19 mouse cellular contexts compared by ENCODE assay signal in genomic region chr9:108057262-108057562, GRCm38 (mm10). TPM values are rescaled to one million over a fixed set of nuclear protein-coding genes. Genes with fewer than 3 reads are reported as not detected.
DNase-seq lines count a peak whose midpoint lies in the region; ATAC-seq and TF ChIP-seq lines count a peak whose summit lies in the region.
"Had no signal": no experiment of that assay in that cellular context is flagged by ENCODE, and none has a peak within 500 bp of the region (broad histone marks: within the 10 kb centered on the region; RNA-seq: fewer than 3 reads in every experiment).

No protein-coding gene starts in this region.

- H3K27ac ChIP-seq in liver, adult 2 months (replicated peaks; ENCODE audit: insufficient read depth, low read depth, low read length) = peak overlapping the region; percentile 61
- no peak overlapping the region for H3K27ac ChIP-seq in liver, embryonic 11.5 days (ENCODE audit: low read depth, low read length)
- no peak overlapping the region for H3K27ac ChIP-seq in stomach, postnatal 0 days (replicated peaks)
- H3K27ac ChIP-seq: forebrain, embryonic 10.5 days; liver, embryonic 13.5 days; stomach, embryonic 15.5 days had no signal

- ATAC-seq in liver, embryonic 11.5 days (replicated peaks; ENCODE audit: low FRiP score) = no peak
- no peak for ATAC-seq in stomach, postnatal 0 days (ENCODE audit: low FRiP score, low TSS enrichment)
- ATAC-seq: lung, postnatal 0 days had no signal

- H3K9ac ChIP-seq in liver, adult 2 months (ENCODE audit: low read depth, low read length) = no peak overlapping the region
- no peak overlapping the region for H3K9ac ChIP-seq in liver, embryonic 11.5 days (ENCODE audit: low read depth, low read length)
- H3K9ac ChIP-seq in stomach, postnatal 0 days (ENCODE audit: low read length) = no peak overlapping the region
- H3K9ac ChIP-seq: liver, embryonic 13.5 days; stomach, embryonic 15.5 days had no signal

- H3K9me3 ChIP-seq in liver, embryonic 11.5 days (ENCODE audit: control insufficient read depth, low read length) = no peaks in the 10 kb centered on the region
- no peaks in the 10 kb centered on the region for H3K9me3 ChIP-seq in stomach, postnatal 0 days (ENCODE audit: control insufficient read depth, low read length)
- H3K9me3 ChIP-seq: forebrain, embryonic 10.5 days; liver, embryonic 13.5 days; megakaryocyte, embryonic 14.5 days; stomach, embryonic 15.5 days had no signal

- no peak for TF ChIP-seq CTCF in liver, adult 2 months (IDR thresholded peaks at IDR 0.05; ENCODE audit: low read depth, low read length)
- no peak for TF ChIP-seq CTCF in stomach, postnatal 0 days (IDR thresholded peaks at IDR 0.05; ENCODE audit: low read depth)

- TF ChIP-seq EP300 in stomach, postnatal 0 days (optimal IDR thresholded peaks at IDR 0.05) = no peak

- peaks cover 5% of the 10 kb centered on the region; the same call in 1 of the 2 replicates for H3K36me3 ChIP-seq in liver, adult 2 months (ENCODE audit: control insufficient read depth, insufficient read depth, low read length)
- peaks cover 46% of the 10 kb centered on the region for H3K36me3 ChIP-seq in liver, embryonic 11.5 days (ENCODE audit: control insufficient read depth, insufficient read depth, low read length)
- peaks cover 16% of the 10 kb centered on the region for H3K36me3 ChIP-seq in stomach, postnatal 0 days (ENCODE audit: control insufficient read depth, insufficient read depth, low read length)

- no peaks in the 10 kb centered on the region for H3K79me2 ChIP-seq in liver, adult 2 months (ENCODE audit: control insufficient read depth, insufficient read depth, low read length)

- H3K27me3 ChIP-seq in liver, adult 2 months (ENCODE audit: control insufficient read depth, insufficient read depth, low read length) = no peaks in the 10 kb centered on the region
- no peaks in the 10 kb centered on the region for H3K27me3 ChIP-seq in liver, embryonic 11.5 days (replicated peaks; ENCODE audit: control insufficient read depth, insufficient read depth, low read length)
- no peaks in the 10 kb centered on the region for H3K27me3 ChIP-seq in stomach, postnatal 0 days (ENCODE audit: control insufficient read depth, insufficient read depth, low read length)
- H3K27me3 ChIP-seq: liver, embryonic 13.5 days; megakaryocyte, embryonic 14.5 days; stomach, embryonic 15.5 days had no signal

- H3K4me2 ChIP-seq in liver, embryonic 11.5 days = no peak overlapping the region
- no peak overlapping the region for H3K4me2 ChIP-seq in stomach, postnatal 0 days (replicated peaks; ENCODE audit: low read depth)
- H3K4me2 ChIP-seq: liver, embryonic 13.5 days; stomach, embryonic 15.5 days had no signal

- DNase-seq in cerebellum, postnatal 10 days = peak; percentile 5 to 11
- no peak for DNase-seq in cerebellum, adult 9-11 months
- DNase-seq in liver, adult 2 months (ENCODE audit: extremely low read depth, low read depth, low spot score) = peak; percentile 95
- DNase-seq in liver, embryonic 11.5 days (ENCODE audit: low spot score) = no peak
- peak; percentile 55 to 77 for DNase-seq in gastrocnemius, adult 8-10 months (ENCODE audit: low spot score in 2 of 2)
- peak; percentile 13 for DNase-seq in stomach, postnatal 0 days (ENCODE audit: low spot score)
- DNase-seq in frontal cortex, postnatal 14 days (ENCODE audit: low spot score in 2 of 2) = no peak
- no peak for DNase-seq in left cerebral cortex, adult 18-20 months (ENCODE audit: low spot score in 2 of 2)
- DNase-seq: kidney, adult 8-10 months; layer of hippocampus, postnatal 36 days; left cerebral cortex, postnatal 4 days; liver, embryonic 13.5 days; retina, postnatal 1 day had no signal

- no peak overlapping the region for H3K4me3 ChIP-seq in liver, adult 2 months (ENCODE audit: insufficient read depth, low read depth, low read length)
- no peak overlapping the region for H3K4me3 ChIP-seq in liver, embryonic 11.5 days (ENCODE audit: low read depth, low read length)
- no peak overlapping the region for H3K4me3 ChIP-seq in stomach, postnatal 0 days (ENCODE audit: low read depth, low read length)
- H3K4me3 ChIP-seq: forebrain, embryonic 10.5 days; liver, embryonic 13.5 days; megakaryocyte, embryonic 14.5 days; stomach, embryonic 15.5 days had no signal

- WGBS in liver, adult 2 months = 20% methylated on average over 5 of the region's 5 CpGs
- WGBS in liver, embryonic 11.5 days = 88% methylated on average over 5 of the region's 5 CpGs
- 90% methylated on average over 5 of the region's 5 CpGs for WGBS in stomach, postnatal 0 days

- H3K4me1 ChIP-seq in liver, adult 2 months (ENCODE audit: control insufficient read depth, insufficient read depth, low read length) = peaks cover 26% of the 10 kb centered on the region
- peaks cover 17% of the 10 kb centered on the region for H3K4me1 ChIP-seq in liver, embryonic 11.5 days (replicated peaks; ENCODE audit: control insufficient read depth, insufficient read depth, low read length)
- 0 out of 2 replicates have a peak, but pooled peaks cover 4% of the 10 kb centered on the region for H3K4me1 ChIP-seq in stomach, postnatal 0 days (replicated peaks; ENCODE audit: control insufficient read depth, insufficient read depth)

- TF ChIP-seq POLR2A in liver, adult 2 months (IDR thresholded peaks at IDR 0.05; ENCODE audit: extremely low read depth, insufficient read depth, low read length) = no peak

RNA-seq across cellular contexts. Expression of gene Amigo3, which starts 4.3 kb away (rescaled TPM):
- 0.37 and 0.47 TPM in 2 replicates for total RNA-seq in liver, adult 2 months (2014; rRNA removed)
- 1.2 and 2.8 TPM in 2 replicates for polyA plus RNA-seq in liver, adult 2 months (2012; rRNA removed)
- 2.3 TPM in 2 replicates for polyA plus RNA-seq in liver, embryonic 11.5 days (2014; fragmentation: Nextera tagmentation; extraction: Ambion mirVana)
- 1 to 10 TPM in 3 of 4 experiments, under 1 TPM in 1; 0.80 to 2.2 (median 1.5) TPM for total RNA-seq in gastrocnemius, adult 8-10 months (2022)
- polyA plus RNA-seq in stomach, postnatal 0 days (2015; fragmentation: Nextera tagmentation; extraction: Ambion mirVana) = 2.8 and 2.9 TPM in 2 replicates
- 1 to 10 TPM; 1.2 to 1.7 TPM for total RNA-seq in left cerebral cortex, adult 18-20 months (2021)

RNA-seq across cellular contexts. Expression of gene Gmppb, which starts 8.2 kb away (rescaled TPM):
- 14.0 and 54.7 TPM in 2 replicates for total RNA-seq in liver, adult 2 months (2014; rRNA removed)
- 16.5 and 21.4 TPM in 2 replicates for polyA plus RNA-seq in liver, adult 2 months (2012; rRNA removed)
- 26.5 and 30.0 TPM in 2 replicates for polyA plus RNA-seq in liver, embryonic 11.5 days (2014; fragmentation: Nextera tagmentation; extraction: Ambion mirVana)
- 1 to 10 TPM; 4.3 to 6.2 (median 4.8) TPM for total RNA-seq in gastrocnemius, adult 8-10 months (2022)
- polyA plus RNA-seq in stomach, postnatal 0 days (2015; fragmentation: Nextera tagmentation; extraction: Ambion mirVana) = 48.5 and 49.5 TPM in 2 replicates
- total RNA-seq in left cerebral cortex, adult 18-20 months (2021) = 10 to 100 TPM; 18.1 to 20.2 TPM

RNA-seq across cellular contexts. Expression of gene Mst1, which starts 23.0 kb away (rescaled TPM):
- 143 and 177 TPM in 2 replicates for total RNA-seq in liver, adult 2 months (2014; rRNA removed)
- polyA plus RNA-seq in liver, adult 2 months (2012; rRNA removed) = 203 and 264 TPM in 2 replicates
- 9.7 and 12.5 TPM in 2 replicates for polyA plus RNA-seq in liver, embryonic 11.5 days (2014; fragmentation: Nextera tagmentation; extraction: Ambion mirVana)
- under 1 TPM in 1 of 4 experiments, not detected in 3; 0.40 TPM for total RNA-seq in gastrocnemius, adult 8-10 months (2022)
- polyA plus RNA-seq in stomach, postnatal 0 days (2015; fragmentation: Nextera tagmentation; extraction: Ambion mirVana) = 4.4 and 4.8 TPM in 2 replicates
- total RNA-seq in left cerebral cortex, adult 18-20 months (2021) = not detected
- total RNA-seq: common myeloid progenitor, adult 5-6 weeks; layer of hippocampus, postnatal 36 days; left cerebral cortex, postnatal 4 days; monocyte, adult 5-6 weeks had no signal

RNA-seq across cellular contexts. Expression of gene Rnf123, which starts 25.9 kb away (rescaled TPM):
- total RNA-seq in liver, adult 2 months (2014; rRNA removed) = 19.6 and 29.6 TPM in 2 replicates
- 79.8 and 97.5 TPM in 2 replicates for polyA plus RNA-seq in liver, adult 2 months (2012; rRNA removed)
- 59.1 and 59.2 TPM in 2 replicates for polyA plus RNA-seq in liver, embryonic 11.5 days (2014; fragmentation: Nextera tagmentation; extraction: Ambion mirVana)
- total RNA-seq in gastrocnemius, adult 8-10 months (2022) = 100 to 1,000 TPM; 137 to 185 (median 161) TPM
- 13.8 and 15.7 TPM in 2 replicates for polyA plus RNA-seq in stomach, postnatal 0 days (2015; fragmentation: Nextera tagmentation; extraction: Ambion mirVana)
- total RNA-seq in left cerebral cortex, adult 18-20 months (2021) = 10 to 100 TPM; 83.8 to 86.7 TPM

RNA-seq across cellular contexts. Expression of gene Apeh, which starts 37.2 kb away (rescaled TPM):
- total RNA-seq in liver, adult 2 months (2014; rRNA removed) = 53.3 and 54.3 TPM in 2 replicates
- polyA plus RNA-seq in liver, adult 2 months (2012; rRNA removed) = 89.0 and 116 TPM in 2 replicates
- 159 and 167 TPM in 2 replicates for polyA plus RNA-seq in liver, embryonic 11.5 days (2014; fragmentation: Nextera tagmentation; extraction: Ambion mirVana)
- 10 to 100 TPM; 29.4 to 43.5 (median 33.6) TPM for total RNA-seq in gastrocnemius, adult 8-10 months (2022)
- polyA plus RNA-seq in stomach, postnatal 0 days (2015; fragmentation: Nextera tagmentation; extraction: Ambion mirVana) = 35.4 and 38.4 TPM in 2 replicates
- 10 to 100 TPM; 29.2 to 32.2 TPM for total RNA-seq in left cerebral cortex, adult 18-20 months (2021)

Comparison
In these comparisons a context has a peak if more than half of its experiments do, and no peak if none do; other contexts are left out.
1. DNase-seq: peak in cerebellum, postnatal 10 days (2 of 2), liver, adult 2 months (single experiment), gastrocnemius, adult 8-10 months (2 of 2) and stomach, postnatal 0 days (single experiment); none in cerebellum, adult 9-11 months (single experiment), liver, embryonic 11.5 days (single experiment), frontal cortex, postnatal 14 days (0 of 2) and left cerebral cortex, adult 18-20 months (0 of 2).
2. RNA of gene Mst1, which starts 23.0 kb away (total RNA-seq): 143 to 177 TPM in liver, adult 2 months; not detected in left cerebral cortex, adult 18-20 months and 0.40 TPM in gastrocnemius, adult 8-10 months; every median in the first group is over 100 times any median in the second.